Mouse (Mus musculus) forebrain, postnatal 0 days (tissue): Measurements from ENCODE around the gene Tanc2. TPM values are rescaled to one million over a fixed set of nuclear protein-coding genes. Genes with fewer than 3 reads are reported as not detected.

Experiments
- ATAC-seq: fragments of 200-750 bp; cut with Nextera tagmentation; 2 replicates; pipeline ENCODE4 v1.8.0; 2017; ENCODE audit warnings: mild to moderate bottlenecking, moderate library complexity
- DNase-seq: peaks from one replicate; pipeline ENCODE4 v3.0.0-alpha.2; 2015
- H3K27ac ChIP-seq: fragments of 300-500 bp; sonication (generic); 2 replicates; pipeline ENCODE4 v1.5.1; 2014; ENCODE audit warnings: low read depth, mild to moderate bottlenecking, antibody characterized with exemption, low read length, moderate library complexity, mixed read lengths
- H3K27me3 ChIP-seq: fragments of 300-500 bp; sonication (generic); 2 replicates; pipeline ENCODE4 v1.6.1; 2014; ENCODE audit warnings: mild to moderate bottlenecking, low read length, mixed read lengths; ENCODE audit not compliant: insufficient read depth
- H3K36me3 ChIP-seq: fragments of 300-500 bp; sonication (generic); 2 replicates; pipeline ENCODE4 v1.6.1; 2014; ENCODE audit warnings: mild to moderate bottlenecking, moderate library complexity; ENCODE audit not compliant: insufficient read depth
- H3K4me1 ChIP-seq: fragments of 300-500 bp; sonication (generic); 2 replicates; pipeline ENCODE4 v1.6.1; 2014; ENCODE audit warnings: antibody characterized with exemption; ENCODE audit not compliant: insufficient read depth
- H3K4me2 ChIP-seq: fragments of 300-500 bp; sonication (generic); 2 replicates; pipeline ENCODE4 v1.6.1; 2014; ENCODE audit warnings: low read depth, mild to moderate bottlenecking, moderate library complexity
- H3K4me3 ChIP-seq: fragments of 300-500 bp; sonication (generic); 2 replicates; pipeline ENCODE4 v1.5.1; 2014; ENCODE audit warnings: low read depth, low read length, mixed read lengths
- H3K9ac ChIP-seq: fragments of 300-500 bp; sonication (generic); 2 replicates; pipeline ENCODE4 v1.6.1; 2014; ENCODE audit warnings: mild to moderate bottlenecking
- H3K9me3 ChIP-seq: fragments of 300-500 bp; sonication (generic); 2 replicates; pipeline ENCODE4 v1.6.1; 2016; ENCODE audit warnings: low read length
- CTCF ChIP-seq: sonication (generic); IDR thresholded peaks from 2 replicates; pipeline ENCODE4 v1.5.1; 2016; ENCODE audit warnings: antibody characterized with exemption, control low read depth, low read depth
- WGBS: fragments of 180-500 bp; shearing (Covaris S2); extraction: QIAGEN DNeasy Blood & Tissue Kit; methylation state at CpG from one replicate; pipeline ENCODE4 v1.1.7; 2014; 5-methylcytosine and 5-hydroxymethylcytosine counted together
- polyA plus RNA-seq: library from polyadenylated mRNA; unstranded; fragments of >200 nt; fragmentation: Nextera tagmentation; extraction: Ambion mirVana; gene quantifications from 2 replicates; pipeline ENCODE4 v1.2.1, GENCODE M21; 2015
- total RNA-seq: library from RNA; depleted of rRNA; stranded (reverse); fragments of >200 nt; gene quantifications from 2 replicates; pipeline ENCODE4 v1.2.3, GENCODE M21; 2014

The Tanc2 gene
- total and polyA plus RNA-seq, 2 experiments from 2014 or later, result 35.3 to 144 TPM

DNA sequence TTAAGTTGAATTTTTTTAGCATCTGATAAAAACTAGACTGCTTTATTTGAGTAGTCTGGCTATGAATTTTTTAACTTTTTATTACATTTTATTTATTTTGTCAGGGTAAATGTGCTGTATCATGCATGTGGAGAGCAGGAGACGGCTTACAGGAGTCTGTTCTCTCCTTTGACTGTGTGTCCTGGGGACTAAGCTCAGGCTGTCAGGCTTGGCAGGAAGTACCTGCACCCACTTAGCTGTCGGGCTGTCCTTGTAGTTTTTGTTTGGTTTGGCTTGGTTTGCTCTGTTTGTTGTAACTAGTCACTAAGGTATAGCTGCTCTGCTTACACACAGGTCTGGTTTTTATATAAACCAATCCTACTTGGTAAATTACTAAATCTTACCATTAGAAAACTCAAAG is 234.0 kb downstream of the Tanc2 start:
- Histone ChIP-seq H3K36me3 (0 out of 2 replicates have a peak, but pooled peaks cover 4% of the 10 kb centered on the region), H3K4me3 (no peak overlapping the region), H3K9me3 (no peaks in the 10 kb centered on the region), H3K4me2 (no peak overlapping the region), H3K9ac (no peak overlapping the region), H3K4me1 (no peaks in the 10 kb centered on the region), H3K27ac (no peak overlapping the region), H3K27me3 (no peaks in the 10 kb centered on the region)
- WGBS, result 59% methylated on average over 2 of the region's 2 CpGs
- no peak for TF ChIP-seq CTCF
- DNase-seq (no peak), ATAC-seq (no peak)

DNA sequence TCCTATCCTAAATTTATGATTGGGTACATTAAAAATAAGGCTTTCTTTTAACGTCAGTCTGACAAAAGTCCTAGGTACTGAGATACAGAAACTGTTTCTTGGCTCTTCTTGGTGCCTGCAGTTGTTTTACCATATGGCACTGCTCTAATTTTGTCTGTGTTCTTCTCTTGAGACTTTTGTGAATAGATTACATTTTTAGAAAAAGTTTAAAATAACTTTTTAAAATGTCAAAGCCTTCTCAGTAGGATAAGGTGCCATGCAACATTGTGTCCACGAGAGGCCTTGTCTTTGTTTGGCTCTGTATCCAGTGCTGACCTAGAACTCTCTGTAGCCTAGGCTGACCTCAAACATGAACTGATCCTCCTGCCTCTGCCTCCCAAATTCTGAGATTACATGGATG is 238.4 kb downstream of the Tanc2 start:
- no peaks in the 10 kb centered on the region for H3K4me1 ChIP-seq
- TF ChIP-seq CTCF, result no peak
- no peak overlapping the region for H3K4me3 ChIP-seq
- ATAC-seq (no peak), DNase-seq (peak; percentile 18)
- 59% methylated on average over 2 of the region's 2 CpGs for WGBS
- no peak overlapping the region for H3K9ac ChIP-seq
- H3K27me3 ChIP-seq, result no peaks in the 10 kb centered on the region
- H3K36me3 ChIP-seq, result no peaks in the 10 kb centered on the region
- H3K9me3 ChIP-seq, result no peaks in the 10 kb centered on the region
- H3K4me2 ChIP-seq, result no peak overlapping the region
- no peak overlapping the region for H3K27ac ChIP-seq

DNA sequence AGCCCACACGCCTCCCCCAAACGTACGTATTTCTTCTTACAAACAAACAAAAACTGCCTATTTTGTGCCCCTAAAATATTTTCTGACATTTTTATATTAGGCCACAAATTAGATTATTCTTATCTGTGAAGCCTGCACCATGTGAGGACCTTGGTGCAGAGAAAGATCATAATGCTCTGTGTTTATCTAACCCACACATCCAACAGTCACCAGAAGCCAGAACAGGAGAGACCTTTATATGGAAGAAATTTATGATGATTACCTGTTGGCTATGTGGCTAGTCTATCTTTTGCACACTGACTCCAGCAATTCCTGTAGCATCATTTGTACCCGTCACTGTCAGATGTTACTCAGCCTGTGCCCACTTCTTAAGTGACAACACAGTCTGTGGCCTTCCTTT is 245.4 kb downstream of the Tanc2 start:
- Histone ChIP-seq H3K9ac (no peak overlapping the region), H3K36me3 (peaks cover 8% of the 10 kb centered on the region; the same call in 1 of the 2 replicates), H3K27me3 (no peaks in the 10 kb centered on the region), H3K4me1 (no peaks in the 10 kb centered on the region), H3K9me3 (no peaks in the 10 kb centered on the region), H3K4me3 (no peak overlapping the region), H3K4me2 (no peak overlapping the region), H3K27ac (no peak overlapping the region)
- ATAC-seq (no peak), DNase-seq (no peak)
- no peak for TF ChIP-seq CTCF
- 91% methylated on average over 4 of the region's 4 CpGs for WGBS

DNA sequence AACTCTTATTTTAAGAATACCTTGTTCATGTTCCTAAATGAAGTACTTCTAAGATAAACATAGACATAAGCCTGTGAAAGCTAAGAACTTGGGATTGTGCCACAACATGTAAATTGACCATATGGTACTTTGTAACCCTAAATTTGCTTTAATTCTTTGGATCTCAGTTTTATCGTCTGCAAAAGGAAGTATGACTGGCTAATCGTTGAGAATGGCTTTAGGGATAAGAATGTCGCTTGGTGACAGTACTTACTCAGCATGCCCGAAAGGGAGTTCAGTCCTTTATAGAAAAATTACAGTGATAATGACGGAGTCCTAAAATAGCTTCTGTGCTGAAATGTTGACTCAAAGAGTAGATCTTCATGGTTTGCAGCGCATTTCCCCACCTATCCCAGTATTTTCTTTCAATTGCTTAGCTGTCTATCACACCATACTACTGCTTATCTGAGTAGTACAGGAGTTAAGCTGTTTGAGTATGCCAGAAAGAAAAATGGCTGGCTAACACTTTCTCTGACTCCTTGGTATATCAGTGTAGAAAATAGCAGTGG is 246.6 kb downstream of the Tanc2 start:
- 64% methylated on average over 6 of the region's 6 CpGs for WGBS
- no peak overlapping the region for H3K4me2 ChIP-seq
- no peak overlapping the region for H3K27ac ChIP-seq
- peaks cover 11% of the 10 kb centered on the region; the same call in 1 of the 2 replicates for H3K36me3 ChIP-seq
- peak; percentile 24 for DNase-seq
- H3K9me3 ChIP-seq, result no peaks in the 10 kb centered on the region
- no peaks in the 10 kb centered on the region for H3K27me3 ChIP-seq
- H3K4me1 ChIP-seq, result no peaks in the 10 kb centered on the region
- no peak for ATAC-seq
- no peak overlapping the region for H3K4me3 ChIP-seq
- no peak overlapping the region for H3K9ac ChIP-seq
- no peak for TF ChIP-seq CTCF

DNA sequence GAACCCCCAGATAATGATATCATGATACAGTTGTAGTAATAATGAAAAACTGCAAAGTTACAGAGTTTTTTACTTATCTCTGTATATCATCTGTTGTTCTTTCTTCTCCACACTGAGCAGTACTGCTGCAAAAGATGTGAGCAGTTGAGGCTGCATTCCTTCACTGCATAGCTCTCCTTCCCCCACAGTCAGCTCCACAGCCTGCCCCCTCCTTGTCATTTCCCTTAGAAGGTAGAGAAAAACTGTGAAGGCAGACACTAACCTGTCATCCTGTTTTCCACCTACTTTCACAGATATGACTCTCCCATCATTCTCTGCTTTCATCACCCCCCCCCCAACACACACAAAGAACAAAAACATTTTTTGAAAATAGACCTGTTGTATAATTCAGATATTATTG is 248.2 kb downstream of the Tanc2 start:
- ATAC-seq (no peak), DNase-seq (no peak)
- no peak overlapping the region for H3K4me2 ChIP-seq
- no peak for TF ChIP-seq CTCF
- H3K9me3 ChIP-seq, result no peaks in the 10 kb centered on the region
- no peaks in the 10 kb centered on the region for H3K4me1 ChIP-seq
- no peak overlapping the region for H3K9ac ChIP-seq
- H3K27me3 ChIP-seq, result no peaks in the 10 kb centered on the region
- H3K4me3 ChIP-seq, result no peak overlapping the region
- H3K27ac ChIP-seq, result no peak overlapping the region
- H3K36me3 ChIP-seq, result peaks cover 11% of the 10 kb centered on the region; the same call in 1 of the 2 replicates

DNA sequence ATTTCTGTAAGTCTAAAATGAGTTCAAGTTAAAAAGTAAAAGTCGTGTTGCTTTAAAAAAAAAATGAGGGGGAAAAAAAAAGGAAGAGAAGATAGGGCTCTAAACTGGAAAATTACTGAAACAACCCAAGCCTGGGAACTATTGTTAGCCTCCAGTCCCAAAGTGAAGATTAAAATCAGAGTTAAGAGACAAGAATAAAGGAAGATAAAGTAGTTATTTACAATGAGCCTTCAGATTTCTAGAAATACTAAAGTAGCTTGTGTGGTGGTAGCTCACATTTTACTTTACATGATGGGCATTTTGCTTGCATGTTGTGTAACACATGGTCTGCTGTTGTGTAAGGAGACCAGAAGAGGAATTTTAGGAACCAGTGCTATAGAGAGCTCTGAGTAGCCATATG is 256.1 kb downstream of the Tanc2 start:
- no peak for DNase-seq

DNA sequence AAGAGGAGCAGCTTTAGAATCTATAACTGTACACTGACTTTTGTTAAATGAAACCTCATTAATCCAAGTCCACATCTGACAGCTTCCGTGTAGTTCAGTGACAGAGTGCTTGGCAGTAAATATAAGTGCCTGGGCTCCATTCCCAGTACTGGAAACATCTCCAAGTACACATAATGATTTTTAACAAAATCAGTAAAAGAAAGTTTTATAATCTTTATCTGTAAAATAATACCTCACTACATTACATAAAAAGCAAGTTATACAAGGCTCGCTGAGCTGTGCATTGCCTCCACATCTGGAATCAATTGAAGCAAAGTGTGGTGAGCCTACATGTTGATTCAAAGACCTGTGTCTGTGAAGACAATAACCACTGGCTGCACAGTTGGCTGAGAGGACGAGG is 265.7 kb downstream of the Tanc2 start:
- no peak overlapping the region for H3K9ac ChIP-seq
- ATAC-seq (no peak), DNase-seq (peak; percentile 25)
- H3K27ac ChIP-seq, result no peak overlapping the region
- H3K9me3 ChIP-seq, result no peaks in the 10 kb centered on the region
- no peaks in the 10 kb centered on the region for H3K4me1 ChIP-seq
- 39% methylated on average over 3 of the region's 3 CpGs for whole genome bisulfite sequencing
- TF ChIP-seq CTCF, result no peak
- H3K27me3 ChIP-seq, result no peaks in the 10 kb centered on the region
- H3K4me3 ChIP-seq, result no peak overlapping the region
- H3K4me2 ChIP-seq, result no peak overlapping the region
- peaks cover 13% of the 10 kb centered on the region for H3K36me3 ChIP-seq

More for the DNA sequence above, 256.1 kb downstream of the Tanc2 start:
- Histone ChIP-seq H3K36me3 (peaks cover 4% of the 10 kb centered on the region; the same call in 1 of the 2 replicates), H3K4me3 (no peak overlapping the region), H3K9ac (no peak overlapping the region), H3K4me2 (no peak overlapping the region), H3K4me1 (no peaks in the 10 kb centered on the region), H3K27me3 (no peaks in the 10 kb centered on the region), H3K27ac (no peak overlapping the region), H3K9me3 (no peaks in the 10 kb centered on the region)
- no peak for TF ChIP-seq CTCF
- ATAC-seq, result no peak
- WGBS, result 92% methylated on average over 1 of the region's 1 CpGs
